Mouse (Mus musculus) testis, adult 2 months (tissue): ENCODE results near the gene BC052040.

Experiments
- CTCF ChIP-seq: fragments of 200-500 bp; IDR thresholded peaks from 2 replicates; pipeline ENCODE4 v1.5.1; 2012; ENCODE audit warnings: low read depth, mild to moderate bottlenecking, inconsistent platforms, low read length, moderate library complexity; ENCODE audit not compliant: control insufficient read depth, insufficient read depth, insufficient replicate concordance
- POLR2A ChIP-seq: fragments of 200-500 bp; IDR thresholded peaks from 2 replicates; pipeline ENCODE4 v1.6.1; 2012; ENCODE audit warnings: low read depth, mild to moderate bottlenecking, inconsistent platforms, low read length, moderate library complexity; ENCODE audit not compliant: control insufficient read depth

DNA sequence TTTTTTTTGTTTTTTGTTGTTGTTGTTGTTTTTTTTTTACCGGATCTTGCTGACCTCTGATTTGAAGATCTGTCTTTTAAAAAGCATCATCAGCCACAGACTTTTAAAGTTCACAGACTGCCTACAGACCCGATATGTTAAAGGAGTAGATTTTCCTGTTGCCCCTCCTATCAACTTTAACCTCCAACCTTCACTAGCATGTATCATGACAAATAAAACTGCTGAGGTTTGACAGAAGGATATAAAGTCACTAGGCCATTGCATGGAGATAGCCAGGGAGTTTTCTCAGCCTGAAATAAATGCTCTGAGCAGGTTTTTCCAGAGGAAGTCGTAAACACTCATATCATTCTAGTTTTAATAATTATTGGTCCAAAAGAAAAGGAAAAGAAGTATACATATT is 136.5 kb downstream of the BC052040 start:
- TF ChIP-seq CTCF: no peak
- TF ChIP-seq POLR2A: no peak
